Mouse (Mus musculus): ENCODE data around the gene Rbm7.
"Not testable (repeated sequence)": the region's sequence is repeated elsewhere in the genome, so short reads cannot be mapped to it uniquely, and the experiment has no call there.

Rbm7 gene

GRCm38 (mm10) chr9:48494817-48495547 lies at the start of gene Rbm7, which contains the start of gene Gm5617:
Gene Rbm7, minus strand, starts transcription at chr9:48495299.
Gene Gm5617, plus strand, starts transcription at chr9:48495442.
- DNase-seq (ENCODE audit: low spot score): peak; percentile 70

GRCm38 (mm10) chr9:48538688-48539087 lies 43.6 kb upstream of the Rbm7 start:
- no peak for DNase-seq (ENCODE audit: low spot score)

GRCm38 (mm10) chr9:48538044-48538645 lies 43.0 kb upstream of the Rbm7 start:
- DNase-seq (ENCODE audit: low spot score): no peak

GRCm38 (mm10) chr9:48537616-48538015 lies 42.5 kb upstream of the Rbm7 start:
- DNase-seq (ENCODE audit: low spot score): not testable (repeated sequence)

- no peak for DNase-seq (ENCODE audit: low spot score)
Observed at GRCm38 (mm10) chr9:48536414-48536813, 41.3 kb upstream of the Rbm7 start.

GRCm38 (mm10) chr9:48532730-48533129 lies 37.6 kb upstream of the Rbm7 start:
- no peak for DNase-seq (ENCODE audit: low spot score)

- no peak for DNase-seq (ENCODE audit: low spot score)
Observed at GRCm38 (mm10) chr9:48532203-48532602, 37.1 kb upstream of the Rbm7 start.

- no peak for DNase-seq (ENCODE audit: low spot score)
Observed at GRCm38 (mm10) chr9:48531294-48531693, 36.2 kb upstream of the Rbm7 start.

- no peak for DNase-seq (ENCODE audit: low spot score)
Observed at GRCm38 (mm10) chr9:48526520-48526919, 31.4 kb upstream of the Rbm7 start.

GRCm38 (mm10) chr9:48525566-48525965 lies 30.5 kb upstream of the Rbm7 start:
- no peak for DNase-seq (ENCODE audit: low spot score)

- DNase-seq (ENCODE audit: low spot score): not testable (repeated sequence)
Observed at GRCm38 (mm10) chr9:48520405-48520804, 25.3 kb upstream of the Rbm7 start.

GRCm38 (mm10) chr9:48517372-48518130 lies 22.5 kb upstream of the Rbm7 start:
- DNase-seq (ENCODE audit: low spot score): no peak

- no peak for DNase-seq (ENCODE audit: low spot score)
Observed at GRCm38 (mm10) chr9:48516615-48517371, 21.7 kb upstream of the Rbm7 start.

GRCm38 (mm10) chr9:48515332-48515731 lies 20.2 kb upstream of the Rbm7 start:
- DNase-seq (ENCODE audit: low spot score): no peak

- DNase-seq (ENCODE audit: low spot score): no peak
Observed at GRCm38 (mm10) chr9:48510134-48510533, 15.0 kb upstream of the Rbm7 start.

- DNase-seq (ENCODE audit: low spot score): no peak
Observed at GRCm38 (mm10) chr9:48504741-48505365, 9.8 kb upstream of the Rbm7 start.

GRCm38 (mm10) chr9:48503001-48503400 lies 7.9 kb upstream of the Rbm7 start:
- DNase-seq (ENCODE audit: low spot score): no peak

GRCm38 (mm10) chr9:48501192-48501591 lies 6.1 kb upstream of the Rbm7 start:
- no peak for DNase-seq (ENCODE audit: low spot score)

- DNase-seq (ENCODE audit: low spot score): no peak
Observed at GRCm38 (mm10) chr9:48495548-48495932, 441 bp upstream of the Rbm7 start.

- DNase-seq (ENCODE audit: low spot score): no peak
Observed at GRCm38 (mm10) chr9:48481214-48482134, 13.6 kb downstream of the Rbm7 start.
